Mouse (Mus musculus): ENCODE measurements at regions not wholly inside any gene's neighbourhood (a gene's known extent, or its start where the extent isn't known, plus 50 kb on each side); places are given as distances from the start of the nearest gene placed in this dataset.

DNA sequence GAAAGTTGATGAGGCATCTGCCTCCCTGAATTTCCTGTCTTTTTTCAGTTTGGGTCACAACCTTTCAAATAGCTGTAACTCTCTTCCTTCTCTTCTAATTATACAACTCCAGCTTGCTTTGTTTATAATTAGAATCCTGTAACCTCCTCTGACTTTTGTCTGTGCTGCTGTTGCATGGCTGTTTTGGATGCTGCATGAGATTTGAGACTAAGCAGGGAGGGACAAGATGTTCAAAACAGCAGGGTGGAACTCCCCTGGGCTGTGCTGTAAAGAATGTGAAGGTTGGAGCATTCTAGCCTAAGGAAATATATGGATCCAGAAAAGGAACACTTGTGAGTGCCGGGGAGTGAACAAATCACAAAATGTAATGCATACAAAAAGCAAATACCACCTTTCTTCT is 159.0 kb upstream of the Sptlc3 start:
- no peak overlapping the region for H3K4me2 ChIP-seq
- H3K4me3 ChIP-seq = no peak overlapping the region
- no peak for ATAC-seq (replicated peaks)
- H3K36me3 ChIP-seq (replicated peaks) = no peaks in the 10 kb centered on the region
- no peaks in the 10 kb centered on the region for H3K9me3 ChIP-seq
- peaks cover 4% of the 10 kb centered on the region for H3K4me1 ChIP-seq
- 0 out of 2 replicates have a peak overlapping the region, but pooled peaks have one; percentile 26 for H3K27ac ChIP-seq
- WGBS = 61% methylated on average over 1 of the region's 1 CpGs
- H3K9ac ChIP-seq = no peak overlapping the region
- no peaks in the 10 kb centered on the region for H3K27me3 ChIP-seq (replicated peaks)

DNA sequence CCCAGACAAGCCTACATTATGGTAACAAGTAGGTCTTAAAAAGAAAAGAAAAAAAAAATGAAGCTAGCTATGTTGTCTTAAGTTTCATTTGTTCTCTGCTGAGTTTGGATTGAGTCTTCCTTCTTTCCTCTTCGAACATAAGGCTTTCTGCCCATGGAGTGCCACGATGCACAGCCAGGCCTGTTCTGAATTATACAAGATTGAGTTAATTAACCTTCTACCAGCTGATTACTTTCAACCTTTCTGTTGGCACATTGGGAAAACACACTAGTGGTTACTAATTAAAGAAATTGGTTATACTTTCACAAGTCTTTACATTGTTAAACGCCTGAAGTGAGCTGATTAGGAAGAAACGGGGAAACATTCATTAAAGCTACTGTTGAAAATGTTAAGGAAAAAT is 155.5 kb upstream of the Sptlc3 start:
- 76% methylated on average over 4 of the region's 4 CpGs for WGBS
- no peak overlapping the region for H3K27ac ChIP-seq
- H3K9me3 ChIP-seq = no peaks in the 10 kb centered on the region
- H3K36me3 ChIP-seq (replicated peaks) = no peaks in the 10 kb centered on the region
- peaks cover 4% of the 10 kb centered on the region for H3K4me1 ChIP-seq
- H3K4me3 ChIP-seq = no peak overlapping the region
- no peak overlapping the region for H3K4me2 ChIP-seq
- no peaks in the 10 kb centered on the region for H3K27me3 ChIP-seq (replicated peaks)
- ATAC-seq (replicated peaks) = no peak
- no peak overlapping the region for H3K9ac ChIP-seq

DNA sequence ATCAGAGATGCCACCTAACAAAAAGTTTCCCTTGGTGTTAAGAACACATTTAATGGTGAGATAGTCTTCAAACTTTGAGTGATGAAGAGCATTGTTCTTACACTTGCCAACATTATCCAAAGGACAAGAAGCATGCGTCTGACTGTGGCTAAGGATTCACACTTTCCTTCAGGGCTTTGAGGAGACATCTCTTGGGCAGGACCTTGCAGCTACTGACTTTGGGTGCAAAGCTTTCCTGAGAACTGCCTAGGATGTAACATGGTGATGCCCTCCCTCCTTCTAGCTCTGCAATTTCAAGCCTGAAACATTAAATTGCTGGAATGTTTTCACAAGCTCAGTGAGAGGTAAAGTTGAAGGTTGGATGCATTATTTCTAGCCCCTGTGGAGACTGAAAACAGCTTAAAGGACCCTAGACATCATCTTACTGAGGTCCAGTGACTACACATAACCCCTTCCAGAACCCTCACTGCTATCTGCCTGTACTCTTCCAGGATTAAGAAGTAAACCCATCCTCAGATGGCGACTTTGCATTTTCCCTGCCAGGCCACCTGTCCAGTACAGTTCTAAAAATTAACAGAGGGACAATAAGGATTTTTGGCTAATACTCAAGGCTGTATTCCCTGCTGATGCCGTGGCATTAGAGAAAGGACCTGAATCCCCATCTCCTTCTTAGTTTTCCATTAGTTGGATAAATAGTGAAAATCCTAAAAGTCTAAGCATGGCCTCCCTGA is 137.3 kb upstream of the Sptlc3 start:
- no peaks in the 10 kb centered on the region for H3K9me3 ChIP-seq
- H3K36me3 ChIP-seq (replicated peaks) = no peaks in the 10 kb centered on the region
- no peak for ATAC-seq (replicated peaks)
- no peak overlapping the region for H3K27ac ChIP-seq
- H3K27me3 ChIP-seq (replicated peaks) = no peaks in the 10 kb centered on the region
- H3K4me1 ChIP-seq = no peaks in the 10 kb centered on the region
- no peak overlapping the region for H3K4me3 ChIP-seq
- no peak overlapping the region for H3K9ac ChIP-seq
- 84% methylated on average over 3 of the region's 3 CpGs for WGBS
- no peak overlapping the region for H3K4me2 ChIP-seq

DNA sequence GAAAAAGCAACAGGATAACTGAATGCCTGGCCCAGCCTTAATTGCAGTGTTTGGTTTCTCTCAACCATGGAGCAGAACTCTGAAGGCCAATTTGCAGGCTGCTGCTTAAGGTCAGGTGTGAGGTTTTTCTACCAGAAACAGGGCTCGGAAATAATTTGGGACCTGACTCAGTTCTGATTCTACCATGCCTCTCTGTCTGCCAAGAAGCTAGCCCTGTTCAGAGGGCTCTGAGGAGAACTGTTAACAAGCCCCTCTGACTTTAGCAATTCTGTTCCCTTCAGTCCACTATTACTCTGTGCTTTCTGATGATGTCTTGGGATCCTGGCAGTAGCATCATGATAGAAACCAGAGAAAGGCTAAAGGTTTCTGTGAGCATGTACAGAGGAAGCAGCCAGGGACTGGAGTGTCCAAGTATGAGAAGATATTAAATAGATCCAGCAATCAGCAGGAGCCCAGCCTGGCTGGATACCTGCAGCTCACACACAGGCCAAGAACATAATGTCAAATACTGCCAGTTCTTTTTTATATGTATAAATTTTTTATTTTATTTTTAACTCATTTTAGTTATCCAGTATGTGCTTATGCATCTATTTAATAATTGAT is 131.4 kb upstream of the Sptlc3 start:
- no peaks in the 10 kb centered on the region for H3K4me1 ChIP-seq
- no peaks in the 10 kb centered on the region for H3K9me3 ChIP-seq
- no peaks in the 10 kb centered on the region for H3K36me3 ChIP-seq (replicated peaks)
- 84% methylated on average over 1 of the region's 1 CpGs for WGBS
- ATAC-seq (replicated peaks) = no peak
- no peak overlapping the region for H3K27ac ChIP-seq
- no peaks in the 10 kb centered on the region for H3K27me3 ChIP-seq (replicated peaks)
- H3K4me3 ChIP-seq = no peak overlapping the region
- no peak overlapping the region for H3K4me2 ChIP-seq
- no peak overlapping the region for H3K9ac ChIP-seq

DNA sequence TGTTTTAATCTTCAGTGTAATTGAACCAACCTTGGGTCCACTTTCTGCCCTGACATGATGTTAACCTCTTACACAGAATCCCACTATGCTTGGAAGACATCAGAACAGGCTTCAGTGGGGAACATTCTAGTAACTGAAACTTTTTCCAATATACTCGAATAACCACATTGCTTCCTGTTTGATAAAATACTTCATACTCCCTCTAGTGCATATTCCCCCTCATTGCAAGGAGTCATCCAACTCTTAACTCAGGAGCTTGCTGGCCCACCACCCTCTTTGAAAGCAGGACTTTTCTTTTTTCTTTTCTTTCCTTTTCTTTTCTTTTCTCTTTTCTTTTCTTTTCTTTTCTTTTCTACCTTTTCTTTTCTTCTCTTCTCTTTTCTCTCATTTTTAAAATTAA is 123.6 kb upstream of the Sptlc3 start:
- 36% methylated on average over 1 of the region's 1 CpGs for WGBS
- Histone ChIP-seq H3K36me3 (replicated peaks) (no peaks in the 10 kb centered on the region), H3K9ac (no peak overlapping the region), H3K9me3 (no peaks in the 10 kb centered on the region), H3K4me2 (no peak overlapping the region), H3K27me3 (replicated peaks) (no peaks in the 10 kb centered on the region), H3K4me3 (no peak overlapping the region), H3K4me1 (no peaks in the 10 kb centered on the region), H3K27ac (no peak overlapping the region)
- no peak for ATAC-seq (replicated peaks)

DNA sequence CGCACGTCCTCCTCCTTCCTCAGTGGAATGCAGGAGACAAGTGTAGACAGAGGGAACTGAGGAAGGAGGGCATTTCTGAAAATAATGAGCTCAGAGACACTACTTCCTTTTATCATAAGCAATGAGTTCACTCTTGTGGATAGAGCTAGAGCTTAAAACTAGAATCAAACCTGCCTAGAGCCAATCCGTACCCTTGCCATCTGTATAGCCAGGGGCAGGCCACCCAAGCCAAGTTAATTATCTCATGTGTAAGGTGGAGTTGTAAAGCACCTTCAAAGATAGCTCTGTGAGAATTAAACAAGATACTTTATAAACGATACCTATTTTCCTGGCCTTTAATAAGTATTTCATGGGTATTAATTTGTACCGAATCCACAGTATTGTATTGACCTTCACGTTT is 113.4 kb upstream of the Sptlc3 start:
- 72% methylated on average over 6 of the region's 6 CpGs for WGBS

DNA sequence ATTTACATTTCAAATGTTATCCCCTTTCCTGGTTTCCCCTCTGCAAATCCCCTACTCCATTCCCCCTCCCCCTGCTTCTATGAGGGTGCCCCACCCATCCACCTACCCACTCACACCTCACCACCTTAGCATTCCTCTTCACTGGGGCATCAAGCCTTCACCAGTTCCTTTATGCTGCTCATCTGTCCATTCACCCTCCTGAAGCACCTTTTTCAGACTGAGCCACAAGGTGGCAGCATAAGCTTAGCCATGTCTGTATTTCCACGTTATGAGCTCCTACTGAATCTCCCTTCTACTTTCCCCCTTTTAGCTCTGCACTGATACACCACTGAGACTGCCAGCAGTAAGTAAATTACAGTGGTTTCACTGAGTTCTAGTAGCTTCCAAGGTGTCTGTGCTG is 112.1 kb upstream of the Sptlc3 start:
- Histone ChIP-seq H3K9ac (no peak overlapping the region), H3K4me2 (no peak overlapping the region), H3K27me3 (replicated peaks) (no peaks in the 10 kb centered on the region), H3K36me3 (replicated peaks) (no peaks in the 10 kb centered on the region), H3K4me1 (no peaks in the 10 kb centered on the region), H3K4me3 (no peak overlapping the region), H3K27ac (no peak overlapping the region), H3K9me3 (no peaks in the 10 kb centered on the region)
- WGBS = 0% methylated on average over 1 of the region's 1 CpGs
- ATAC-seq (replicated peaks) = peak; percentile 94

More for the DNA sequence above, 113.4 kb upstream of the Sptlc3 start:
- no peak overlapping the region for H3K9ac ChIP-seq
- ATAC-seq (replicated peaks) = no peak
- no peaks in the 10 kb centered on the region for H3K27me3 ChIP-seq (replicated peaks)
- H3K4me1 ChIP-seq = no peaks in the 10 kb centered on the region
- H3K9me3 ChIP-seq = no peaks in the 10 kb centered on the region
- H3K36me3 ChIP-seq (replicated peaks) = no peaks in the 10 kb centered on the region
- no peak overlapping the region for H3K27ac ChIP-seq
- H3K4me3 ChIP-seq = no peak overlapping the region
- no peak overlapping the region for H3K4me2 ChIP-seq

DNA sequence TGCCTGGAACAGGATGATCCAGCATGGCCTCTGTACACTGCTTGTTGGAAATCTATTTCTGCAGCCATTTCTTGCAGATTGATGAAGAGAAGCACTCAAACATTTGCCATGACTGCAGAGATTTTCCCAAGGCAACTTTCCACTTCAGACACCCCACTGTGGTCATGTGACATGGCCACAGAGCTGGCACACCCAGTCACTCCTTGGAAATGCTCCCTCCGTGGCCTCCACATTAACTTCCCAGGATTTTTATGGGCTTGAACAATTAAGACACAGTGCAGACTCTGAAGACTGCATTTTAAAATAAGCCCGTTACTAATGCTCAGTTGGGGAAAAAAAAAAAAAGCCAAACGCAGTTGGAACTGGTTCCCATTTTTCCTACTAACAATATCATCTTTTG is 80.2 kb upstream of the Sptlc3 start:
- no peak overlapping the region for H3K4me3 ChIP-seq
- 72% methylated on average over 3 of the region's 3 CpGs for WGBS
- H3K27me3 ChIP-seq (replicated peaks) = no peaks in the 10 kb centered on the region
- no peak overlapping the region for H3K4me2 ChIP-seq
- no peaks in the 10 kb centered on the region for H3K4me1 ChIP-seq
- H3K9ac ChIP-seq = no peak overlapping the region
- no peaks in the 10 kb centered on the region for H3K36me3 ChIP-seq (replicated peaks)
- H3K27ac ChIP-seq = no peak overlapping the region
- ATAC-seq (replicated peaks) = no peak
- no peaks in the 10 kb centered on the region for H3K9me3 ChIP-seq

DNA sequence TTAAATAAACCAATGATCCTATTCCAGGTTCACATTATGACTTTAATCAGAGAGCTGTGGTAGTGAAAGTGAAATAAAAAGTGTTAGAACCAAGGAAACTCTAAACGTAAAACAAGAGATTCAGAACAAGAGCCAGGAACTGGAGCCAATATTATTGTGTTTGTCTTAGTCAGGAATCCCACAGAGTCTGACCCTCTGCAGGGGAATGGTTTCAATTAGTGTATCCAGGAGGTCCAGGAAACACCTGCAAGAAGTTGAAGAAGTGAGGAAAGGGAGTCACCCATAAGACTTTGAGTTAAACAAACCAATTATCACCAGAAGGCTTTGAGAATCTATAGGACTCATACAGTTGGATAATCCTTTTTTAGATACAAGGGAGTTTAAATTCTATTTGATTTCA is 76.2 kb upstream of the Sptlc3 start:
- no peak for ATAC-seq (replicated peaks)
- no peaks in the 10 kb centered on the region for H3K4me1 ChIP-seq
- H3K36me3 ChIP-seq (replicated peaks) = no peaks in the 10 kb centered on the region
- 67% methylated on average over 1 of the region's 1 CpGs for WGBS
- no peaks in the 10 kb centered on the region for H3K27me3 ChIP-seq (replicated peaks)
- H3K27ac ChIP-seq = no peak overlapping the region
- no peak overlapping the region for H3K4me2 ChIP-seq
- no peaks in the 10 kb centered on the region for H3K9me3 ChIP-seq
- no peak overlapping the region for H3K4me3 ChIP-seq
- H3K9ac ChIP-seq = no peak overlapping the region

DNA sequence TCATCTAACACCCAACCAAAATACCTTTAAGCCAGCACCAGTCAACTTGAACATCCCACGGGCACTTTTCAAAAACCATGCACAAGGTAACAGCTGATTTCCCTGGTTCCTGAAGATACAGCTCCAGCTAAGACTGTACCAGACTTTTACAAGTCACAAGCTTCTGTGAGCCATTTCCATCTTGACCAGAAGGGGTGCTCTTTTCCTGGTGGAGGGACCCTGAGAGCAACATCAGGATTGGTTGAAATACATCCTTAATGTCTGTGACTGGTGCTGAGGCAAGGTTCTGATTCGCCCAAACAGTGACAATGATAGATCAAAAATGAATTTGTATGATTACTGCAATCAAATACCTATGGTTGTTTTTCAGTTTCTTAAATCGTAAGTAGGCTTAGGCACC is 71.0 kb upstream of the Sptlc3 start:
- 88% methylated on average over 3 of the region's 3 CpGs for WGBS
- Histone ChIP-seq H3K9ac (no peak overlapping the region), H3K27ac (no peak overlapping the region), H3K9me3 (no peaks in the 10 kb centered on the region), H3K27me3 (replicated peaks) (no peaks in the 10 kb centered on the region), H3K36me3 (replicated peaks) (no peaks in the 10 kb centered on the region), H3K4me3 (no peak overlapping the region), H3K4me1 (no peaks in the 10 kb centered on the region), H3K4me2 (no peak overlapping the region)
- ATAC-seq (replicated peaks) = no peak

DNA sequence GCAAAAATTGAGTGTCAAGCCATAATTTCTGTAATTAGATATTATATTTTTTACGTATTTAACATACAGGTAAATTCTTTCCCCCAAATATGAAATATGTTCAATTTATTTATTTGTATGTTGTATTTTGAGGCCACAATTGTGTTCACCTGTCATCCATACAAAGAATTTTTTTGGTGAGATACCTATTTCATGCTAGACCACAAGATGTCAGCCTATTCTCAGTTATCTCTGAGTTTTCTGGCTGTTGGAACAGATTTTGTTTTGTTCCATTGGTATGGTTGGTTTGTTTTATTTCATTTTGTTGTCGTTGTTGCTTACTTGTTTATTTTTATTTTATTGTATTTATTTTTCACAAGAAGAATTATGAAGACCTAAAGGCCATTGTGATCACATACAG is 70.3 kb upstream of the Sptlc3 start:
- no peaks in the 10 kb centered on the region for H3K27me3 ChIP-seq (replicated peaks)
- no peak overlapping the region for H3K4me3 ChIP-seq
- 81% methylated on average over 2 of the region's 2 CpGs for WGBS
- H3K4me1 ChIP-seq = no peaks in the 10 kb centered on the region
- no peak overlapping the region for H3K9ac ChIP-seq
- no peaks in the 10 kb centered on the region for H3K36me3 ChIP-seq (replicated peaks)
- H3K9me3 ChIP-seq = no peaks in the 10 kb centered on the region
- H3K4me2 ChIP-seq = no peak overlapping the region
- H3K27ac ChIP-seq = no peak overlapping the region
- ATAC-seq (replicated peaks) = no peak

Measured in midbrain, embryonic 15.5 days (tissue).